13 mouse cellular contexts compared by ENCODE assay signal in the genomic region with DNA sequence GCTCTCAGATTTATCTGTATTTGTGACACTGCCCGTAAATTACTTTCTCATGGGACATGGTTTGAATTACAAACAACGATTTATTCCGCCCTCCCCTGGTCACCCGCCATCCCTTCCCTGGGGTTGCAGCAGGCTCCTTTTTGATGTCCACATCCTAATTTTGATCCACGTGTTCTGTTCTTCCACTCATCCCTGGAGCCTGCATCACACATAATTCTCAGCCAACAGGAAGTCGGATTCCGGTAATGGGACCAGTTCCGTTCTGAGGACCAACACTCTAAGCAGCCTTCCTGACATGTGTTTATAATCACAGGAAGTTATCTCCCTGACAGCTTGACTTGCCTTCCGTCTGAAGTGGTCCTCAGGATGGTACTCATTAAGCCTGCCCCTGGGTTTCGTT.
DNase-seq lines count a peak whose midpoint lies in the region; ATAC-seq and TF ChIP-seq lines count a peak whose summit lies in the region.
"Had no signal": no experiment of that assay in that cellular context is flagged by ENCODE, and none has a peak within 500 bp of the region (broad histone marks: within the 10 kb centered on the region; RNA-seq: fewer than 3 reads in every experiment).

No protein-coding gene starts in this region.

- H3K36me3 ChIP-seq in lung, postnatal 0 days (ENCODE audit: insufficient read depth, low read length): no peaks in the 10 kb centered on the region
- no peaks in the 10 kb centered on the region for H3K36me3 ChIP-seq in forebrain, postnatal 0 days (ENCODE audit: insufficient read depth)
- H3K36me3 ChIP-seq: limb, embryonic 12.5 days; lung, embryonic 15.5 days; midbrain, embryonic 15.5 days had no signal

- H3K9ac ChIP-seq in lung, postnatal 0 days (replicated peaks; ENCODE audit: low read depth): no peak overlapping the region
- H3K9ac ChIP-seq in forebrain, postnatal 0 days: no peak overlapping the region
- H3K9ac ChIP-seq: limb, embryonic 12.5 days; lung, embryonic 15.5 days; midbrain, embryonic 15.5 days had no signal

- H3K27ac ChIP-seq in lung, postnatal 0 days (ENCODE audit: low read length): no peak overlapping the region
- no peak overlapping the region for H3K27ac ChIP-seq in forebrain, postnatal 0 days (ENCODE audit: low read depth, low read length)
- H3K27ac ChIP-seq: hindbrain, postnatal 0 days; limb, embryonic 12.5 days; lung, embryonic 15.5 days; midbrain, embryonic 15.5 days had no signal

- TF ChIP-seq POLR2A in lung, adult 2 months (IDR thresholded peaks at IDR 0.05; ENCODE audit: borderline replicate concordance, extremely low read depth, low read depth, low read length): no peak

- no peaks in the 10 kb centered on the region for H3K4me1 ChIP-seq in lung, postnatal 0 days (ENCODE audit: insufficient read depth, low read depth, low read length)
- H3K4me1 ChIP-seq in lung, adult 2 months (ENCODE audit: control insufficient read depth, insufficient read depth, low read length): no peaks in the 10 kb centered on the region
- H3K4me1 ChIP-seq in forebrain, postnatal 0 days (ENCODE audit: insufficient read depth): no peaks in the 10 kb centered on the region
- H3K4me1 ChIP-seq: midbrain, embryonic 15.5 days had no signal

- DNase-seq in adrenal gland, postnatal 14 days: peak; percentile 22
- no peak for DNase-seq in adrenal gland, adult 8-10 months
- peak; percentile 56 for DNase-seq in lung, postnatal 0 days (ENCODE audit: low spot score)
- no peak for DNase-seq in lung, adult 2 months
- peak; percentile 30 for DNase-seq in hindlimb bud, embryonic 11.5 days (ENCODE audit: extremely low spot score, low read depth, low spot score)
- peak; percentile 18 for DNase-seq in lung, postnatal 25 days (ENCODE audit: low spot score)
- DNase-seq in layer of hippocampus, postnatal 25 days (ENCODE audit: extremely low spot score in 1 of 2, low spot score in 1 of 2): no peak
- DNase-seq in forebrain, postnatal 0 days: no peak
- DNase-seq: cerebellum, adult 18-20 months had no signal

- ATAC-seq in lung, postnatal 0 days: peak; percentile 63
- no peak for ATAC-seq in forebrain, postnatal 0 days
- ATAC-seq: hindbrain, postnatal 0 days; midbrain, embryonic 15.5 days had no signal

- H3K27me3 ChIP-seq in lung, postnatal 0 days (replicated peaks; ENCODE audit: insufficient read depth, low read length): no peaks in the 10 kb centered on the region
- H3K27me3 ChIP-seq in forebrain, postnatal 0 days (ENCODE audit: insufficient read depth, low read length): no peaks in the 10 kb centered on the region
- H3K27me3 ChIP-seq: lung, embryonic 15.5 days; midbrain, embryonic 15.5 days had no signal

- TF ChIP-seq CTCF in lung, postnatal 0 days (IDR thresholded peaks at IDR 0.05): no peak
- no peak for TF ChIP-seq CTCF in lung, adult 2 months (IDR thresholded peaks at IDR 0.05; ENCODE audit: insufficient read depth, low read length)
- no peak for TF ChIP-seq CTCF in forebrain, postnatal 0 days (IDR thresholded peaks at IDR 0.05; ENCODE audit: low read depth)

- peak; percentile 45; the same call in 1 of the 2 replicates for TF ChIP-seq EP300 in lung, postnatal 0 days (IDR thresholded peaks at IDR 0.05)

- H3K4me2 ChIP-seq in lung, postnatal 0 days (replicated peaks; ENCODE audit: low read depth, low read length): no peak overlapping the region
- H3K4me2 ChIP-seq in forebrain, postnatal 0 days (ENCODE audit: low read depth): no peak overlapping the region
- H3K4me2 ChIP-seq: limb, embryonic 12.5 days; lung, embryonic 15.5 days; midbrain, embryonic 15.5 days had no signal

- H3K4me3 ChIP-seq in lung, postnatal 0 days (ENCODE audit: low read depth, low read length): no peak overlapping the region
- no peak overlapping the region for H3K4me3 ChIP-seq in lung, adult 2 months (replicated peaks; ENCODE audit: extremely low read depth, low read depth, low read length)
- H3K4me3 ChIP-seq in forebrain, postnatal 0 days (ENCODE audit: low read depth, low read length): no peak overlapping the region
- H3K4me3 ChIP-seq: limb, embryonic 12.5 days; lung, embryonic 15.5 days; midbrain, embryonic 15.5 days had no signal

- 45% methylated on average over 10 of the region's 10 CpGs for whole genome bisulfite sequencing in lung, postnatal 0 days
- 41% methylated on average over 10 of the region's 10 CpGs for WGBS in lung, adult 2 months
- WGBS in forebrain, postnatal 0 days: 82% methylated on average over 10 of the region's 10 CpGs

- H3K9me3 ChIP-seq in lung, postnatal 0 days (ENCODE audit: low read length): no peaks in the 10 kb centered on the region
- H3K9me3 ChIP-seq in forebrain, postnatal 0 days (ENCODE audit: low read length): no peaks in the 10 kb centered on the region
- H3K9me3 ChIP-seq: limb, embryonic 12.5 days; lung, embryonic 15.5 days; midbrain, embryonic 15.5 days had no signal

Comparison
In these comparisons a context has a peak if more than half of its experiments do, and no peak if none do; other contexts are left out.
1. DNase-seq: peak in adrenal gland, postnatal 14 days (single experiment), lung, postnatal 0 days (single experiment), hindlimb bud, embryonic 11.5 days (single experiment) and lung, postnatal 25 days (single experiment); none in adrenal gland, adult 8-10 months (single experiment), lung, adult 2 months (single experiment), layer of hippocampus, postnatal 25 days (0 of 2) and forebrain, postnatal 0 days (single experiment).